12 mouse cellular contexts compared by ENCODE assay signal in the genomic region with DNA sequence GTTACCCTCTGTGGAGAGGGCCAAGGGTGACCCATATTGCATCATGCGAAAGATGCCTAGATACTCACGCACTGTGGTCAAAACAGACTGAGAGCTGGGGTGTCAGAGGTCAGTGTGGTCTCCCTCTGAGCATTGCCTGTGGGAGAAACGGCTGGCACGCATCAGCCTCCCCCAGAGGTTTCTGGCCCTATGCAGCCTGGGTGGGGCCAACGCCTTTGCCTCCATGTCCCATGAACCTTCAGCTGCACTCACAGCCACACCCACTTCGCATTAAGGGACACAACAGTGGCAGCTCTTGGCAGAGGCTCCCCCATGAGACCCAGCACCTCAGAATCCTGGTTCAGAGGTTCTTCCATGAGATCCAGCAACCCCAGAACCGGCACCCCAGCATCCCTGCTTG.
DNase-seq lines count a peak whose midpoint lies in the region; ATAC-seq lines count a peak whose summit lies in the region.
"Had no signal": no experiment of that assay in that cellular context is flagged by ENCODE, and none has a peak within 500 bp of the region (broad histone marks: within the 10 kb centered on the region; RNA-seq: fewer than 3 reads in every experiment).

No protein-coding gene starts in this region.

- no peak overlapping the region for H3K9ac ChIP-seq in forebrain, embryonic 11.5 days (ENCODE audit: low read length)
- no peak overlapping the region for H3K9ac ChIP-seq in midbrain, embryonic 12.5 days (replicated peaks)

- DNase-seq in forebrain, embryonic 10.5 days (ENCODE audit: extremely low spot score, low spot score) = no peak
- no peak for DNase-seq in forebrain, embryonic 11.5 days (ENCODE audit: low spot score)
- DNase-seq in 3134 (ENCODE audit: extremely low read depth, insufficient read length, low spot score) = peak; percentile 42
- no peak for DNase-seq in hindbrain, embryonic 10.5 days (ENCODE audit: low spot score)
- no peak for DNase-seq in spleen, postnatal 10 days (ENCODE audit: low spot score in 2 of 2)
- DNase-seq in adrenal gland, adult 2 months = no peak
- DNase-seq: cerebellum, postnatal 10 days; gastrocnemius, postnatal 25 days; kidney, adult 9 months; thymus, postnatal 14 days had no signal

- H3K4me2 ChIP-seq in forebrain, embryonic 11.5 days (ENCODE audit: low read depth, low read length, severe bottlenecking) = no peak overlapping the region
- no peak overlapping the region for H3K4me2 ChIP-seq in midbrain, embryonic 12.5 days (replicated peaks)

- ATAC-seq in forebrain, embryonic 11.5 days (replicated peaks; ENCODE audit: low FRiP score) = no peak
- ATAC-seq in midbrain, embryonic 12.5 days (ENCODE audit: low FRiP score, low read depth) = no peak
- ATAC-seq in granulocyte monocyte progenitor cell, adult 5-6 weeks (replicated peaks; ENCODE audit: poor library complexity, severe bottlenecking) = no peak

- WGBS in forebrain, embryonic 10.5 days = 85% methylated on average over 7 of the region's 7 CpGs
- WGBS in forebrain, embryonic 11.5 days = 92% methylated on average over 7 of the region's 7 CpGs
- WGBS in hindbrain, embryonic 10.5 days = 77% methylated on average over 7 of the region's 7 CpGs
- 77% methylated on average over 7 of the region's 7 CpGs for WGBS in midbrain, embryonic 12.5 days

- peaks cover 77% of the 10 kb centered on the region for H3K27me3 ChIP-seq in forebrain, embryonic 10.5 days (ENCODE audit: poor library complexity, severe bottlenecking)
- peaks cover 2% of the 10 kb centered on the region; the same call in 1 of the 2 replicates for H3K27me3 ChIP-seq in forebrain, embryonic 11.5 days (ENCODE audit: control insufficient read depth, insufficient read depth, low read length)
- peaks cover 33% of the 10 kb centered on the region for H3K27me3 ChIP-seq in hindbrain, embryonic 10.5 days (ENCODE audit: insufficient read depth, poor library complexity, severe bottlenecking)
- H3K27me3 ChIP-seq in midbrain, embryonic 12.5 days = peaks cover 22% of the 10 kb centered on the region; the same call in 1 of the 2 replicates

- H3K36me3 ChIP-seq in forebrain, embryonic 10.5 days (replicated peaks) = no peaks in the 10 kb centered on the region
- no peaks in the 10 kb centered on the region for H3K36me3 ChIP-seq in forebrain, embryonic 11.5 days (ENCODE audit: control insufficient read depth, insufficient read depth, low read length)
- H3K36me3 ChIP-seq in hindbrain, embryonic 10.5 days = no peaks in the 10 kb centered on the region
- no peaks in the 10 kb centered on the region for H3K36me3 ChIP-seq in midbrain, embryonic 12.5 days

- peak overlapping the region; percentile 67 for H3K27ac ChIP-seq in forebrain, embryonic 10.5 days
- H3K27ac ChIP-seq in forebrain, embryonic 11.5 days (ENCODE audit: low read depth, low read length) = no peak overlapping the region
- peak overlapping the region; percentile 46 for H3K27ac ChIP-seq in hindbrain, embryonic 10.5 days
- H3K27ac ChIP-seq in midbrain, embryonic 12.5 days (replicated peaks) = peak overlapping the region; percentile 35

- H3K9me3 ChIP-seq in forebrain, embryonic 10.5 days = no peaks in the 10 kb centered on the region
- no peaks in the 10 kb centered on the region for H3K9me3 ChIP-seq in forebrain, embryonic 11.5 days (ENCODE audit: control insufficient read depth, low read length)
- no peaks in the 10 kb centered on the region for H3K9me3 ChIP-seq in hindbrain, embryonic 10.5 days
- H3K9me3 ChIP-seq in midbrain, embryonic 12.5 days = no peaks in the 10 kb centered on the region

- no peak overlapping the region for H3K4me3 ChIP-seq in forebrain, embryonic 10.5 days
- no peak overlapping the region for H3K4me3 ChIP-seq in forebrain, embryonic 11.5 days (ENCODE audit: low read depth, low read length)
- no peak overlapping the region for H3K4me3 ChIP-seq in hindbrain, embryonic 10.5 days
- H3K4me3 ChIP-seq in midbrain, embryonic 12.5 days = no peak overlapping the region

- H3K4me1 ChIP-seq in forebrain, embryonic 10.5 days = peaks cover 68% of the 10 kb centered on the region
- H3K4me1 ChIP-seq in forebrain, embryonic 11.5 days (replicated peaks; ENCODE audit: control insufficient read depth, insufficient read depth, low read length) = peaks cover 14% of the 10 kb centered on the region
- H3K4me1 ChIP-seq in hindbrain, embryonic 10.5 days (replicated peaks) = peaks cover 63% of the 10 kb centered on the region
- H3K4me1 ChIP-seq in midbrain, embryonic 12.5 days = peaks cover 33% of the 10 kb centered on the region
